Mouse (Mus musculus): ENCODE data around the gene Zzz3. TPM values are rescaled to one million over a fixed set of nuclear protein-coding genes. Genes with fewer than 3 reads are reported as not detected.

Gene Zzz3
- polyA plus RNA-seq, 1 experiment from 2014 or later, result 33.6 TPM

- no peak for ATAC-seq (replicated peaks)
- Histone ChIP-seq H3K27ac (replicated peaks) (peak overlapping the region; percentile 51; the same call in 1 of the 2 replicates), H3K4me1 (peaks cover 11% of the 10 kb centered on the region), H3K9me3 (no peaks in the 10 kb centered on the region), H3K4me3 (no peak overlapping the region), H3K4me2 (replicated peaks) (no peak overlapping the region), H3K27me3 (no peaks in the 10 kb centered on the region), H3K36me3 (no peaks in the 10 kb centered on the region), H3K9ac (replicated peaks) (no peak overlapping the region)
- 43% methylated on average over 6 of the region's 6 CpGs for WGBS
These were observed 88.9 kb downstream of the Zzz3 start for GRCm38 (mm10) chr3:152484206-152484605.

DNA sequence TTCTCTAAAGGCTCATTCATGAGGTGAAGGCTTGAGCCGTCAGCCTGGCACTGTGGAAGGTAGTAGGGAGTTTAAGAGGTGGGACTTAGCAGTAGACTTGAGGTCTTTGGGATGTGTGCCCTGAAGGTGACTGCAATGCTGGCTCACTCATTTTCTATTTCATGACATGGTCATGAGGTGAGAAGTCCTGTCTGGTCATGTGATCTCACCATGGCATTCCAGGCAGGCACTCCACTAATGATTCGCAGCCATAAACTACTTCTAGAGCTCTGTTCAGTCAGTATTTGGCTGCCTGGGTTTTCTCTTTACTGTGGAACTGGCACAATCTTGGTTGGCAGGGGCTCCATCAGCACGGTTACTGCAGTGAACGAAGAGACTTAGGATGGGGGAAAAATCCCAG is 93.7 kb downstream of the Zzz3 start:
- H3K9ac ChIP-seq (replicated peaks), result no peak overlapping the region
- H3K27ac ChIP-seq (replicated peaks), result no peak overlapping the region
- ATAC-seq (replicated peaks), result no peak
- 92% methylated on average over 4 of the region's 4 CpGs for WGBS
- no peaks in the 10 kb centered on the region for H3K9me3 ChIP-seq
- H3K4me1 ChIP-seq, result peaks cover 7% of the 10 kb centered on the region
- no peak overlapping the region for H3K4me3 ChIP-seq
- no peaks in the 10 kb centered on the region for H3K36me3 ChIP-seq
- H3K4me2 ChIP-seq (replicated peaks), result no peak overlapping the region
- no peaks in the 10 kb centered on the region for H3K27me3 ChIP-seq

- 88% methylated on average over 5 of the region's 5 CpGs for WGBS
- no peaks in the 10 kb centered on the region for H3K36me3 ChIP-seq
These were observed 95.2 kb downstream of the Zzz3 start for GRCm38 (mm10) chr3:152490423-152490822.

GRCm38 (mm10) chr3:152492241-152492640 is 97.0 kb downstream of the Zzz3 start:
- no peaks in the 10 kb centered on the region for H3K36me3 ChIP-seq
- no peaks in the 10 kb centered on the region for H3K9me3 ChIP-seq
- no peak overlapping the region for H3K4me3 ChIP-seq
- no peaks in the 10 kb centered on the region for H3K27me3 ChIP-seq
- ATAC-seq (replicated peaks), result no peak
- H3K27ac ChIP-seq (replicated peaks), result no peak overlapping the region
- WGBS, result 90% methylated on average over 6 of the region's 6 CpGs
- H3K4me2 ChIP-seq (replicated peaks), result no peak overlapping the region
- peaks cover 15% of the 10 kb centered on the region for H3K4me1 ChIP-seq
- H3K9ac ChIP-seq (replicated peaks), result no peak overlapping the region

More at GRCm38 (mm10) chr3:152490423-152490822, 95.2 kb downstream of the Zzz3 start:
- H3K4me2 ChIP-seq (replicated peaks), result no peak overlapping the region
- H3K4me3 ChIP-seq, result no peak overlapping the region
- H3K27ac ChIP-seq (replicated peaks), result no peak overlapping the region
- H3K27me3 ChIP-seq, result no peaks in the 10 kb centered on the region
- H3K9me3 ChIP-seq, result no peaks in the 10 kb centered on the region
- no peak overlapping the region for H3K9ac ChIP-seq (replicated peaks)
- H3K4me1 ChIP-seq, result peaks cover 11% of the 10 kb centered on the region
- ATAC-seq (replicated peaks), result no peak

DNA sequence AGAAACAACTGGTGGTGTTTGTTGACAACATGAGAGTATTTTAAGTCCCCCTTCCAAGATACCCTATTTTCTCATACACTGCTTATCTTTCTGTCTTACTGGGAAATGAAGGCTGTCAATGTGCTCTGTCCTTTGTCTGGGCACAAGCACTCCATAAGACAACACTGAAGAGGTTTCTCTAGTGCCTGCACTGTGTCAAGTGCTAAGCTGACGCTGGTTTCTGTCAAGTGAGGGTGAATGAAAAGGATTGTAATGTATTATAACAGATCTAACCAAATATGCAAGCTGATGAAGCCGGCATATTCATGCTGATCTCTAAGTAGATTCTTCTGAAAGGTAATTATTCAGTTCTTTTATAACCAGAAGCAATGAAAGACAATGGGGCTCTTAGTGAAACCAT is 98.5 kb downstream of the Zzz3 start:
- no peaks in the 10 kb centered on the region for H3K9me3 ChIP-seq
- H3K4me1 ChIP-seq, result peaks cover 15% of the 10 kb centered on the region
- H3K4me3 ChIP-seq, result no peak overlapping the region
- H3K4me2 ChIP-seq (replicated peaks), result no peak overlapping the region
- H3K36me3 ChIP-seq, result no peaks in the 10 kb centered on the region
- WGBS, result 52% methylated on average over 2 of the region's 2 CpGs
- ATAC-seq (replicated peaks), result no peak
- H3K9ac ChIP-seq (replicated peaks), result no peak overlapping the region
- H3K27ac ChIP-seq (replicated peaks), result no peak overlapping the region
- no peaks in the 10 kb centered on the region for H3K27me3 ChIP-seq

- H3K36me3 ChIP-seq, result no peaks in the 10 kb centered on the region
- no peak overlapping the region for H3K9ac ChIP-seq (replicated peaks)
- H3K27ac ChIP-seq (replicated peaks), result no peak overlapping the region
- ATAC-seq (replicated peaks), result peak; percentile 35
- H3K4me1 ChIP-seq, result peaks cover 15% of the 10 kb centered on the region
- 53% methylated on average over 12 of the region's 12 CpGs for WGBS
- H3K4me2 ChIP-seq (replicated peaks), result no peak overlapping the region
- H3K27me3 ChIP-seq, result no peaks in the 10 kb centered on the region
- H3K9me3 ChIP-seq, result no peaks in the 10 kb centered on the region
- H3K4me3 ChIP-seq, result no peak overlapping the region
These were observed 99.5 kb downstream of the Zzz3 start for GRCm38 (mm10) chr3:152494667-152495360.

DNA sequence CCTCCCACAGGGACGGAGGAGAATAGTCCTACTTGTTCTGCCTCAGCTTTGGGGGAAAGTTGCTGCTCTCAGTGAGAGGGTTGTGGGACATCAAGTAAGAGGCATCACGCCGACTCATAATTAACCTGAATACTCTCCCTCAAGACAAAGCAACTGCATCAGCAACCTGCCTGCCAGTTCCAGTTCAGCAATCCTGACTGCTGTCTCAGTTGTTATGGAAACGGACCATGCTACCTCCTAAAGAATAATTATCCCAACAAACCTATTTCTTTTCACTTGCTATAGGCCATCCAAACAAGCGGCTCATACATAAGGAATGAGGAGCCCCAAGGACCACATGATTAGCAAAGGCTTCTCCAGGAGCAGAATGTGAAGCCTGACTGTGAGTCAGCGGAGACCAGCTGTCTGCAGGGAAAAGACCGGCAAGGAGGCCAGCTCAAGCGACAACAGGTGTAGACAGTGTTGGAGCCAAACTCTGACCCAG is 100.2 kb downstream of the Zzz3 start:
- Histone ChIP-seq H3K9me3 (no peaks in the 10 kb centered on the region), H3K27me3 (no peaks in the 10 kb centered on the region), H3K4me2 (replicated peaks) (no peak overlapping the region), H3K27ac (replicated peaks) (no peak overlapping the region), H3K4me3 (no peak overlapping the region), H3K9ac (replicated peaks) (no peak overlapping the region), H3K4me1 (peaks cover 15% of the 10 kb centered on the region), H3K36me3 (no peaks in the 10 kb centered on the region)
- 36% methylated on average over 8 of the region's 8 CpGs for WGBS
- peak; percentile 23; the same call in 1 of the 2 replicates for ATAC-seq (replicated peaks)

DNA sequence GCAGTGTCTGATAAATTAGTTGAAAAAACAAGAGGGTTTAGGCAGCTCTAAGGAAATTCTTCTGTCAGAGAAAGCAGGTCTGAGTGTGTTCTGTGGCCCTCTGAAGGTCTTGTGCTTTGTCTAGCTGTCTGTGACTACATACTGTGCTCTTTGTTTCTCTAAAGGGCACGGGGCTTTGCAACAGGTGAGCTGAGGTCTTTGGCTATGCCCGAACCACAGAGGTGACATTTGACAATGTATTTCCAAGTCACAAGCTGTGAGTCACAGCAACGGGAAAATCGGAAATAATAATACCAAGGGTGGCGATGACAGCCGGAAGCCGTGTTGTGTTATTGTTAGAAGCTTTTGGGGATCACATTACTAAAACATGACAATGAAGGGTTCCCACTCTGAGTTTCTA is 101.8 kb downstream of the Zzz3 start:
- no peak for ATAC-seq (replicated peaks)
- 67% methylated on average over 7 of the region's 7 CpGs for WGBS
- no peak overlapping the region for H3K27ac ChIP-seq (replicated peaks)
- no peaks in the 10 kb centered on the region for H3K27me3 ChIP-seq
- peaks cover 15% of the 10 kb centered on the region for H3K4me1 ChIP-seq
- no peaks in the 10 kb centered on the region for H3K36me3 ChIP-seq
- H3K4me2 ChIP-seq (replicated peaks), result no peak overlapping the region
- no peak overlapping the region for H3K9ac ChIP-seq (replicated peaks)
- H3K4me3 ChIP-seq, result no peak overlapping the region
- no peaks in the 10 kb centered on the region for H3K9me3 ChIP-seq

- no peaks in the 10 kb centered on the region for H3K9me3 ChIP-seq
- 89% methylated on average over 2 of the region's 2 CpGs for WGBS
- peaks cover 15% of the 10 kb centered on the region for H3K4me1 ChIP-seq
- H3K27me3 ChIP-seq, result no peaks in the 10 kb centered on the region
- H3K4me2 ChIP-seq (replicated peaks), result no peak overlapping the region
- no peak overlapping the region for H3K9ac ChIP-seq (replicated peaks)
- no peaks in the 10 kb centered on the region for H3K36me3 ChIP-seq
- no peak for ATAC-seq (replicated peaks)
- no peak overlapping the region for H3K4me3 ChIP-seq
- no peak overlapping the region for H3K27ac ChIP-seq (replicated peaks)
These were observed 102.6 kb downstream of the Zzz3 start for GRCm38 (mm10) chr3:152497842-152498241.

- H3K9me3 ChIP-seq, result no peaks in the 10 kb centered on the region
- no peaks in the 10 kb centered on the region for H3K36me3 ChIP-seq
- H3K4me2 ChIP-seq (replicated peaks), result no peak overlapping the region
- no peak overlapping the region for H3K4me3 ChIP-seq
- ATAC-seq (replicated peaks), result no peak
- H3K9ac ChIP-seq (replicated peaks), result no peak overlapping the region
- H3K27ac ChIP-seq (replicated peaks), result no peak overlapping the region
- 75% methylated on average over 2 of the region's 2 CpGs for WGBS
- peaks cover 15% of the 10 kb centered on the region for H3K4me1 ChIP-seq
- no peaks in the 10 kb centered on the region for H3K27me3 ChIP-seq
These were observed 103.9 kb downstream of the Zzz3 start for GRCm38 (mm10) chr3:152498968-152499696.

DNA sequence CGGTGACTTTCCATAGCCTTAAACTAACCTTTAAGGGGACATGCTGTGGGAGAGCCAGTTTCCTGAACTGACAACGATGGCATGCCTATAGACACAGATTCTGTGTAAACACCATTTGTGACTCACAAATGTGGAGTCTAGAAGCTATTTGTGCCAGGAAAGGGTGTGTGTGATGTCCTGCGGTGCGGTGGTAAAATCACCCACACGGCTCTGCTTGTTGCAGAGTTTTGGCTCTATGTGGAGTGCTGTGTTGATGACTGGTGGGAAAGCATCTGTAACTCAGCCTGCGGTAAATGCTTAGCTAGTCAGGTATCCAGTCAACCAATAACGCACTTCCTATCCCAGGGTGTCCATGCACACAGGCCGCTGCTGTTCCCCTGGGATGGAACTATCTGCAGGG is 112.6 kb downstream of the Zzz3 start:
- 74% methylated on average over 8 of the region's 8 CpGs for WGBS
- no peak for ATAC-seq (replicated peaks)
- H3K27ac ChIP-seq (replicated peaks), result no peak overlapping the region

DNA sequence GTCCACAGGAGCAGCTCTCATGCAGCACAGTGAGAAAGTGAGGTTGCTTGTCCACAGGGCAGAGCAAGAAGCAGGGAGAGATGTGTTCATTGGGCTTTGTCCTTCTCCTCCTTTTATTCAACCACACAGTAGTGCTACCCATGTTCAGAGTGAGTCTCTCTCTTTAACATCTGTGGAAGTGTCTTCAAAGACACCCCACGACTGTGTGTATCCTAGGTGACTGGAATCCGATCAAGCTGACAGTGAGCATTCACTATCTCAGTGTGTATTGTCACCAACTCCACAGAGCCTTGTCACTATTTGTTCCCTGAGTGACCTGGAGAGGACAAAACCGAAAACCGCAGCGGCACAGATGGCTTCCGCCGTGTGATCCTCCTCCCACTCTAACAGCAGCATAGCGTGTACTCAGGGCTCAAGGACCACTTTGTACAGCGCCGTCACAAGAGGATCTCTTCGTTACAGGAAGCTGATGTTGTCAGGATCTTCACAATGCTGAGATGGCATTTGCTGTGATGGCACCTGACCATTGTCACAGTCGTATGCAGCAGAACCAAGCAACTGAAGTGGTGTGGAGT is 113.2 kb downstream of the Zzz3 start:
- H3K36me3 ChIP-seq, result no peaks in the 10 kb centered on the region
- H3K9ac ChIP-seq (replicated peaks), result no peak overlapping the region
- H3K27me3 ChIP-seq, result no peaks in the 10 kb centered on the region
- no peaks in the 10 kb centered on the region for H3K4me1 ChIP-seq
- ATAC-seq (replicated peaks), result 0 out of 2 replicates have a peak, but pooled peaks have one; percentile 38
- H3K4me3 ChIP-seq, result no peak overlapping the region
- H3K4me2 ChIP-seq (replicated peaks), result no peak overlapping the region
- no peak overlapping the region for H3K27ac ChIP-seq (replicated peaks)
- WGBS, result 75% methylated on average over 12 of the region's 12 CpGs
- no peaks in the 10 kb centered on the region for H3K9me3 ChIP-seq

More for the DNA sequence above, 112.6 kb downstream of the Zzz3 start:
- H3K9ac ChIP-seq (replicated peaks), result no peak overlapping the region
- no peaks in the 10 kb centered on the region for H3K36me3 ChIP-seq
- H3K4me1 ChIP-seq, result no peaks in the 10 kb centered on the region
- H3K4me3 ChIP-seq, result no peak overlapping the region
- no peaks in the 10 kb centered on the region for H3K27me3 ChIP-seq
- no peak overlapping the region for H3K4me2 ChIP-seq (replicated peaks)
- H3K9me3 ChIP-seq, result no peaks in the 10 kb centered on the region

Data from forebrain, embryonic 15.5 days (tissue).